Mouse (Mus musculus) heart, adult 2 months (tissue): ENCODE results near the gene Dpep1.

Experiments
- CTCF ChIP-seq: fragments of 200-600 bp; IDR thresholded peaks from 2 replicates; pipeline ENCODE4 v1.8.1; 2022; ENCODE audit warnings: antibody characterized with exemption, mild to moderate bottlenecking, moderate library complexity
- POLR2A ChIP-seq: fragments of 200-500 bp; IDR thresholded peaks from 2 replicates; pipeline ENCODE4 v1.6.1; 2011; ENCODE audit warnings: mild to moderate bottlenecking, low read depth, low read length, control low read depth; ENCODE audit not compliant: insufficient read depth

GRCm38 (mm10) chr8:123212321-123213117 lies 26.5 kb downstream of the Dpep1 start, which contains the start of the genes Chmp1a and Spata33:
- peak; percentile 79 for TF ChIP-seq POLR2A
- peak; percentile 86 for TF ChIP-seq CTCF
